Mouse (Mus musculus) G1E-ER4 (cell line): Measurements from ENCODE around the gene Gm21994. TPM values are rescaled to one million over a fixed set of nuclear protein-coding genes. Genes with fewer than 3 reads are reported as not detected.
"Not testable (repeated sequence)": the region's sequence is repeated elsewhere in the genome, so short reads cannot be mapped to it uniquely, and the experiment has no call there.

ENCODE experiments used
- GATA1 ChIP-seq: IDR thresholded peaks from one replicate; pipeline ENCODE4 v1.8.0; 2012; ENCODE audit warnings: low read length, inconsistent platforms
- polyA plus RNA-seq: library from polyadenylated mRNA; stranded (reverse); fragments of >175 nt; gene quantifications from 2 replicates; pipeline ENCODE4 v1.2.3, GENCODE M21; 2012

The Gm21994 gene
- polyA plus RNA-seq: 0.08 and 0.31 TPM in 2 replicates

GRCm38 (mm10) chr2:150255491-150255890, at the start of gene Gm21994:
Gene Gm21994 (minus strand): TSS chr2:150255591.
- TF ChIP-seq GATA1: not testable (repeated sequence)

- TF ChIP-seq GATA1: no peak
Observed at GRCm38 (mm10) chr2:150299096-150299495, 43.7 kb upstream of the Gm21994 start.

DNA sequence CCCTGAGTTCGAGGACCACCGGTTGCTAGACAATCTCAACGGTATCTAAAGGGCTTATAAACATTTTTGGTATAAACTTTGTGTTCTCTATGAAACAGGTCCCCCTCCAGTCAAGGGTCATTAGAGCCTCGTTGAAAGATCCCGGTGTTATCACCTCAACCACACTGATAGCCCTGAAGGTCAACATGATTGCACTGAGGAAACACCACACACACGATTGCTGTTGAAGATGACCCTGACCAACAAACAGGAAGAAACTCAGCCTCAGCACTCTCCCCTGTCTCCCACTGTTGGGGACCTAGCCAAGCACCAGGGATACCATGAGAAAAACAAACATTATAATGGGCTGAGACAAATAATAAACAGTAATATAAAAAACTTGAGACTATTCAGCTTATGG, 38.3 kb upstream of the Gm21994 start:
- TF ChIP-seq GATA1: no peak

DNA sequence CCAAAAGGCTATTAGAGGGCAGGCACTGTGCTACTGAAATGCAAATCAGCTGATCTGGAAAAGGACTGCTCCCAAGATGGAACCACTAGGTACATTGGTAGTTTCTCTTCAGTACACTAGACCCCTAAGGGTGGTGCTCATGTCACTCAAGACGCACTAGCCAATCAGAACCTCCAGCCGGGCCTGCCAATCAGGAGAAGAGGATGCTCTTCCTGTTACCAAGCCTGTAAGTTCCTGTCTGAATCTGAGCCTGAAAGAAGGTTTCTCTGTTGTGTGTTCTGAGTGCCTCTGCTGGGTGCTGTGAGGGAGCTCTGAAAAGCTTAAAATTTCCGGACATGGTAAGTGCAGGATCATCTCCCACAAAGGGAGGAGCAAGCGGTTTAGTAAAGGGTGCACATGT, 1.9 kb upstream of the Gm21994 start, which contains the start of gene Gm14124:
Gene Gm14124 (plus strand): TSS at position 227 of the 400 bp plus-strand sequence.
- not testable (repeated sequence) for TF ChIP-seq GATA1

- TF ChIP-seq GATA1: no peak
Observed at GRCm38 (mm10) chr2:150243211-150243610, 12.2 kb downstream of the Gm21994 start.

GRCm38 (mm10) chr2:150217600-150218362, 37.6 kb downstream of the Gm21994 start, which contains the start of gene Zfp937:
Gene Zfp937 (plus strand): TSS chr2:150218073.
- TF ChIP-seq GATA1: not testable (repeated sequence)

Other genes starting within 250 kb of the Gm21994 start
- gene Zfp120, start 118.9 kb downstream of the Gm21994 start, polyA plus RNA-seq: 0.10 and 0.18 TPM in 2 replicates
- not detected in 2 replicates for gene Gm10770, start 75.9 kb downstream of the Gm21994 start, polyA plus RNA-seq
- not detected in 2 replicates for gene Gm14139, start 73.8 kb downstream of the Gm21994 start, polyA plus RNA-seq
- not detected in 2 replicates for gene Zfp937, start 37.5 kb downstream of the Gm21994 start, polyA plus RNA-seq
- gene Gm14124, start 1.9 kb upstream of the Gm21994 start, polyA plus RNA-seq: not detected in 2 replicates
- not detected in 2 replicates for gene Gm10130, start 68.1 kb upstream of the Gm21994 start, polyA plus RNA-seq
- not detected in 2 replicates for gene 3300002I08Rik, start 107.2 kb upstream of the Gm21994 start, polyA plus RNA-seq
- gene Zfp442, start 195.9 kb upstream of the Gm21994 start, polyA plus RNA-seq: not detected in 2 replicates
- gene Zfp345, start 229.5 kb upstream of the Gm21994 start, polyA plus RNA-seq: 0.23 TPM in 1 of 2 replicates, not detected in the other